Mouse (Mus musculus): ENCODE data around the gene 1700008O03Rik.

- TF ChIP-seq CTCF (conservative IDR thresholded peaks at IDR 0.05; ENCODE audit: insufficient read depth, insufficient read length, low read depth, low read length) = no peak
- TF ChIP-seq POLR2A (IDR thresholded peaks at IDR 0.05; ENCODE audit: low read depth, low read length) = no peak
These were observed 30.2 kb downstream of the 1700008O03Rik start for GRCm38 (mm10) chr7:44355411-44355810.

Data from kidney, adult 2 months (tissue).